Mouse (Mus musculus): ENCODE data around the gene Usb1. TPM values are rescaled to one million over a fixed set of nuclear protein-coding genes. Genes with fewer than 3 reads are reported as not detected.

Usb1 gene
- total RNA-seq, 2 experiments from 2014 or later = 6.6 to 7.2 TPM

GRCm38 (mm10) chr8:95331156-95331719 is 846 bp upstream of the Usb1 start:
- DNase-seq = peak; percentile 76
- intact Hi-C loops (cut with DNase I; ENCODE audit: low total_unique reads) = loop anchor here (2.0 kb wide), 1 partner anchor 78 kb away; no protein-coding TSS in a partner anchor

GRCm38 (mm10) chr8:95332437-95333199 is 534 bp downstream of the Usb1 start:
- intact Hi-C loops (cut with DNase I; ENCODE audit: low total_unique reads) = no loop called here
- DNase-seq = no peak

DNA sequence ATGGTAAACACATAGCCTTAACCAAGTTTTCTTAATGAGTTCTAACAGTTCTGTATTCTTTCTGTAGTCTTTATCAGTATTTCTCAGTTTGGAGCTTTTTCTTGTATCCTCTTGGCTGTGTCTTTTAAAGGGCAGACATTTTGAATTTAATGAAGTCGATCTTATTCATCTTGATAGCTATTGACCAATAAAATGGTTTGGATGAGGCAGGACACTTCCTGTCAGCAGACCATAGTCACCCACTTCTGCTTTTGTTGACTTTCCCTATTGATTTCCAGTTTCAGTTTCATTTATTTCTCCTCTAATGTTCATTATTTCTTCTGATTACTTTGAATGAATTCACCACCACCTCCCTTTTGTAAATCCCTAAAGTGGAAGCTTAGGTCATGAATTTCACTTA is 3.6 kb downstream of the Usb1 start:
- no peak for DNase-seq
- intact Hi-C loops (cut with DNase I; ENCODE audit: low total_unique reads) = no loop called here

DNA sequence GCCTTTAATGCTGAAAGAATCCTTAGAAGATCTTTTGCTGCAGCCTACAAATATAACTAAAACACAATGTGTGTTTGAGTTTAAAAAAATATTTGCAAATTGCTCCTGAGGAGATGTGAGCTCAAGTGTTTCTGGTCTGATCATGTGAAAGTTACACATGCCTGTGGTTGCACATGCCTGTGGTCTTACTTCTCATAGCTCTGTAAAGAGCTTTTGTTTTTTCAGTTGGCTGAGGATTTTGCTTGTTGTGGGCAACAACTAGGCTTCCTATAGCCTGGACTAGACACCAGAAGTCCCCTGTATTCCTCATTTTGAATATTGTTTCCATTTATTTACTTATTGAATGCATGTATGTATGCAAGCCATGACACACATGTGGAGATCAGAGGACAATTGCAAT is 4.3 kb downstream of the Usb1 start:
- intact Hi-C loops (cut with DNase I; ENCODE audit: low total_unique reads) = no loop called here
- no peak for DNase-seq

- intact Hi-C loops (cut with DNase I; ENCODE audit: low total_unique reads) = loop anchor here (10.0 kb wide), 1 partner anchor 353 kb away; no protein-coding TSS in a partner anchor
- no peak for DNase-seq
These were observed 9.6 kb downstream of the Usb1 start for GRCm38 (mm10) chr8:95341721-95342120.

DNA sequence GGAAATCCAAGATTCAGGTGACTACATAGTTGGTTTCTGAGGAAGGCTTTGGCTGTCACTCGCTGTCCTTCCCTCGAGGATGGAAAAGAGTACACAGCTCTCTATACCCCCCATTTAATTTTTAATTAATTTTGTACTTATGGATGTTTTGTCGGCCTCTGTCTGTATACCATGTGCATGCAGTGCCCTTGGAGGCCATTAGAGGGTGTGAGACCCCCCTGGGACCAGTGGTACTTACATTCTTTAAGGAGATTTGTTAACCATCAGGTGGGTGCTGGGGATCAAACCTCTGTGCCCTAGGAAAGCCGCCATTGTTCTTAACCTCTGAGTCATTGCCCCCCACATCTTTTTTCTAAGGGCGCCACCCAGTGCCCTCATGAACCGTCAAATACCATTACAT is 12.6 kb downstream of the Usb1 start:
- no peak for DNase-seq
- intact Hi-C loops (cut with DNase I; ENCODE audit: low total_unique reads) = loop anchor here (5.0 to 10.0 kb wide), 3 partner anchors 83 to 350 kb away; no protein-coding TSS in a partner anchor

GRCm38 (mm10) chr8:95346643-95347545 is 14.8 kb downstream of the Usb1 start:
- intact Hi-C loops (cut with DNase I; ENCODE audit: low total_unique reads) = loop anchor here (5.0 to 10.0 kb wide), 3 partner anchors 80 to 348 kb away; no protein-coding TSS in a partner anchor
- peak; percentile 62 for DNase-seq

GRCm38 (mm10) chr8:95348356-95348755 is 16.3 kb downstream of the Usb1 start:
- DNase-seq = no peak

DNA sequence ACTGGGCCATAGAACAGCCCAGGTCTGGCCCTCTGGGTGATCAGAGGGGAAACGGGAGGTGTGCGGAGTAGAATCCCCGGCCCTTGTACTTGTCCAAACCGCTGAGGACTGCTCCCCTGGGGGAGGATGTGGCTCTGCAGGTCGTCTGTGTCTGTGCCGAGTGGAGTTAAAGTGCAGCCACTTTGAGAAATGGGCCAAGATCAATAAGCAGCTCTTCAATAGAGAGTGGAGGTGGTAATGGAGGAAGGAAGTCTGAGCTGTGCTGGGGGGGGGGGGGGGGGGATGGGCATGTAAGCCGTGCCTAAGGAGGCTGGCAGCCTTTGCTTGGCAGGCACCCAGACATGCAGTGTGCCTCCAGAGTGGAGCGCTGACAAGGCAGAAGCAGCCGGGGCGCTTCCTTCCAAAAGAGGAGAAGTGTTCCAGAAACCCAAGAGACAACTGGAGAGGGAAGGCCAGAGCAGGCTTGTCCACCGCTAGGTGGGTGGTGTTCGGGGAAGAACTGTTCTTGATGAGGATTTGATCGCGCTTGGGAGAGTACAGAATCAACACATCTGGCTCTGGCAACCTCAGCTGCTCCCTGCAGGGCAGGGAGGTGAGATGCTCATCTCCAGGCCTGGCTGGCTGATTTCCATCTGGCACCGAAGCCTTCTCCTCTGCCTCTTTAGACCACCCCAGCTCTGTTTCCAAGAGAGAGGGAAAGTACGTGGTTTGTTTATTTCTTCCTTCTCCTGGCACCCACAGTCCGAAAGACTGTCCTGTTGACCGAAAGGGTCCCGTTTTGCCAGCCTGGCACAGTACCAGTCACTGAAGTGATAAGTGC is 16.9 kb downstream of the Usb1 start:
- DNase-seq = peak; percentile 75
- intact Hi-C loops (cut with DNase I; ENCODE audit: low total_unique reads) = loop anchor here (5.0 to 10.0 kb wide), 3 partner anchors 78 to 346 kb away; no protein-coding TSS in a partner anchor

More at GRCm38 (mm10) chr8:95348356-95348755, 16.3 kb downstream of the Usb1 start:
- intact Hi-C loops (cut with DNase I; ENCODE audit: low total_unique reads) = loop anchor here (5.0 to 10.0 kb wide), 3 partner anchors 79 to 346 kb away; no protein-coding TSS in a partner anchor

DNA sequence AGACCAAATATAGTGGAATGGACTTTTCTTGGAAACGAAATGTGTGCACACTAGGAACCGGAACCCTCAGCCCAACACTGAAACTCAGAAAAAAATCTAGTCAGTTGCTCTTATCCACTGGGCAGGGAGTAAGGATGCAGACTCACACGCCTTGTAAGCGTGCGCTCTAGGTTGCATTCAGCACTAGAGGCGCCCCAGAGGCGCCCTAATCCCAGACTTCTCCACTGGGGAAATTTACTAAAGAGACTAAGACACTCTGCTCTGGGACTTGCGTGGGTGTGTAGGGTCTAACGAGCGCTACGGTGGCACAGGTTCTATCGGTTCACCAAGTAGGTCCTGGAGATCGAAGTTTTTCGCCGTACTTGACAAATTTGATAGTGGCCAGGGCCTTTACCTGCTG is 19.4 kb downstream of the Usb1 start:
- intact Hi-C loops (cut with DNase I; ENCODE audit: low total_unique reads) = no loop called here
- no peak for DNase-seq

- intact Hi-C loops (cut with DNase I; ENCODE audit: low total_unique reads) = no loop called here
- peak; percentile 79 for DNase-seq
These were observed 20.2 kb downstream of the Usb1 start, which contains the start of gene Mmp15 for GRCm38 (mm10) chr8:95352151-95352870. Gene Mmp15, plus strand, starts transcription at chr8:95352268.

DNA sequence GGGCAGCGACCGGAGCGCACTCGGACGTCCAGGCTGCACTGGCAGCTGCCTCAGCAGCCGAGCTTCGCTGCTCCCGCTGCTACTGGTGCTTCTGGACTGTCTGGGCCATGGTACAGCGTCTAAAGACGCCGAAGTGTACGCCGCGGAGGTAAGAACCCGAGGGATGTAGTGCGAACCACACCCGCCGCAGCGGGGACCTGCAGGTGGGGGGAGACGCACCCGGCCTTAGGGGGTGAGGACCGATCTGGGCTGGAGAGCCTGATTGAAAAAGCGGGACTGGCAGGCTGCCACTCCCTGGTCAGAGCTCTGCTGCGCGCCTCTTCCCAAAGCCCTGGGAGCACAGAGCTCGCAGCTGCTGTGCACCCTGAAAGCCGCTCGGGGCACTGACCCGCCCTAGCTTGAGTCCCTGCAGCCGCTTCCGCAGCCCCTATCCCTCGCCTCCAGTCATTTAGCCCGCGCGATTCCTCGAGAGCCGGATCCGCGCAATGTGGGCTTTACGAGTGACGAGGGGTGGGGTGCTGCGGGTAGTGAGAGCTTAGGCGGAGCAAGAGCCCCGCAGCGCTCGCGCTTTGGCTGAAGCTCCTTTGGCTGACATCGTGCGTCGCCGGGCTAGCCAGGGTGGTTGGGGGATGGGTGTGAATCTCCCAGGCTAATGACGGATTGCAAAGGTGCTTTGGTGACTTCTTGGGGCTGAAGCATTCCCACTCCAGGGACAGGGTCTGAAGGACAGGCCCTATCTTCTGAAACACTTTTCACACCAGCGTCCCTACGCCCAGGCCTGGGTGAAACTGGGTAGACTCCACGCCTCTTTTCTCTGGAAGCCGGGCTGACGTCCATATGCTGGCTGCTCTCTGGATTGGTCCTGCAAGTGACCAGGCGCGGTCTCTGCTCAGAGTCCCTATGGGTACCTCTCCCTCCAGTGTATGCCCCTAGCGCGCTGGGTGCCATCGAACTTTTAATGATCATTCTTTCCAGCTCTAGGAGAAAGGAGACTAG is 21.1 kb downstream of the Usb1 start:
- peak; percentile 63 for DNase-seq
- intact Hi-C loops (cut with DNase I; ENCODE audit: low total_unique reads) = no loop called here

GRCm38 (mm10) chr8:95354606-95355005 is 22.5 kb downstream of the Usb1 start:
- intact Hi-C loops (cut with DNase I; ENCODE audit: low total_unique reads) = no loop called here
- DNase-seq = no peak

- intact Hi-C loops (cut with DNase I; ENCODE audit: low total_unique reads) = no loop called here
- no peak for DNase-seq
These were observed 26.7 kb downstream of the Usb1 start for GRCm38 (mm10) chr8:95358550-95359411.

- intact Hi-C loops (cut with DNase I; ENCODE audit: low total_unique reads) = no loop called here
- DNase-seq = no peak
These were observed 28.3 kb downstream of the Usb1 start for GRCm38 (mm10) chr8:95360181-95361015.

Measured in gastrocnemius, postnatal 14 days (tissue).